Mouse (Mus musculus) frontal cortex, adult (tissue): ENCODE measurements around the gene Dgkq.
"Not testable (repeated sequence)": the region's sequence is repeated elsewhere in the genome, so short reads cannot be mapped to it uniquely, and the experiment has no call there.

Source experiments
- ATAC-seq: cut with Nextera tagmentation; 2 replicates; pipeline ENCODE4 v1.9.2; 2017; ENCODE audit warnings: mild to moderate bottlenecking, moderate library complexity, mixed read lengths; ENCODE audit not compliant: low TSS enrichment

Gene Dgkq

DNA sequence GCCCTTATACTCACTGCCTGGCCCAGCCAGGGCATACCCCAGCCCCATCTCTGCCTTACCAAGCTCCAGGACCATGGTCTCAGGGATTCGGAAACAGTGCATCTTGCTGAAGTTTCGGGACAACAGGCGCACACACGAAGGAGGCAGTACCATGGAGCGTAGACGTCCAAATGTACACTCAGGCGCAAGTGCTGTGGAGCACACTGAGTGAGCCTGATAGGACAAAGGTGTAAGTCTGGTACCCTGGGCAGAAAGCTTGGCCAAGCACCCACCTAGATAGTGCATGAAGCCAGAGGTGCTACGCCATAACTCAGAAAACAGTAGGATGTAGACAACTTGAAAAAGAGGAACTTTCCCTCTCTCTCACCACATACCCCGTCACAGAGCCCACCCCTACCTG, 14.1 kb downstream of the Dgkq start:
- no peak for ATAC-seq

DNA sequence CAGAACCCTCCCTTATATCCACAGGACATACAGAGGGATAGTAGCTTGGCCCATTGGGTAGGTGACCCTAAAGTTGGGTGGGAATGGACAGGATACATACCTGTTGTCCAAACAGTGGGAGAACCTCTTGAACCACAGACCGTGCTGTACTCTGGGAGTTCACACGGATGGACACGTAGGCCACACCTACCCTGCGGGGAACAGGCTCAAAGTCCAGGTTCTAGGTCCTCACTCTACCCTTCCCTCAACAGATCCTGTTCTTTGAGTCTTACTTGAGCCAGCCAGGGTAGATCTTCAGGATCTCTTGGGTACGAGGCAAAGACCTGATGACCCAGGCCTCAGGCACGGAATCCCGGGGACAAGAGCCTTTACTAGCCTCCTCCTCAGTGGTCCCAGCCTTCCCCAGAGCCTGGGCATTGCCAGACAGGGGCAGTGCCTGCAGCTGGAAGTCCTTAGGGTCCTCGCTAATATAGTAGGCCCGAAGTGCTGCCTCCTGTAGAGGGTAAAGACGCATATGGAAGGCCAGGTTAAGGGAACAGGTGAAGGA, 15.0 kb downstream of the Dgkq start:
- no peak for ATAC-seq

DNA sequence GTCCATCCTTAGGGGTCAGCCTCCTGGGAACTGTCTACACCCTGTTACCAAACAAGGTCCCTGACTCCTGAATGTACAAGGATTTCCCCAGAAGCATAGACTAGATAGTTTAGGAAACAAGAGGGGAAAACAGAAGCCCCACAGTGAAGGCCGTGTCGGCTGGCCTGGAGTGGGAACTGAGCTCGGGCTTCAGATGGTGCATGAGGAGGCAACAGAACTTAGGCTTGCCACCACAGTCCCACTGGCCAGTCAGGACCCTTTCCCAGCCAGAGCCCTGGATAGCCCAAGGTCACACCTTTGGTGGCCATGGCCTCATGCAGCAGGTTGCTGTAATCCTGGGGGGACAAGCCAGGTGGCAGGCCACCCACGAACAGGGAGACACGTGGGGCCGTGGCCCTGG, 16.1 kb downstream of the Dgkq start:
- no peak for ATAC-seq

DNA sequence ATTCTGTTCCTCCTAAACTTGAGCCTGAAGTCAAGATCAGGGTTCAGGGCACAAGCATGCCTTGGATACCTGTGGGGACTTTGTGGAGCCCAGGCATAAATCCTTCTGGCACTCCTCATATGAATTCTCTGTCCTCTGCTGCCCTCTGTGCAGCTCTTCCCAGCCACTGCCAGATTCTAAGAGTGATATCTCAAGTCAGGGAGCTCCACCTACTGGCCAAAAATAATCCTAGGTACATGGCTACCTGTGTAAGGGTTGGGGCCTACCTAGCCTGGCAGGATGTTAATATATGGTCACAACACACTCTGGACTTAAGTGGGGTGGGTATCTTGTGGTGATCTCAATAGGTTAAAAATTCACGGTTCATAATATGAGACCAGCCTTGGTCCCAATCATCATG, 17.6 kb downstream of the Dgkq start:
- ATAC-seq: peak; percentile 72

DNA sequence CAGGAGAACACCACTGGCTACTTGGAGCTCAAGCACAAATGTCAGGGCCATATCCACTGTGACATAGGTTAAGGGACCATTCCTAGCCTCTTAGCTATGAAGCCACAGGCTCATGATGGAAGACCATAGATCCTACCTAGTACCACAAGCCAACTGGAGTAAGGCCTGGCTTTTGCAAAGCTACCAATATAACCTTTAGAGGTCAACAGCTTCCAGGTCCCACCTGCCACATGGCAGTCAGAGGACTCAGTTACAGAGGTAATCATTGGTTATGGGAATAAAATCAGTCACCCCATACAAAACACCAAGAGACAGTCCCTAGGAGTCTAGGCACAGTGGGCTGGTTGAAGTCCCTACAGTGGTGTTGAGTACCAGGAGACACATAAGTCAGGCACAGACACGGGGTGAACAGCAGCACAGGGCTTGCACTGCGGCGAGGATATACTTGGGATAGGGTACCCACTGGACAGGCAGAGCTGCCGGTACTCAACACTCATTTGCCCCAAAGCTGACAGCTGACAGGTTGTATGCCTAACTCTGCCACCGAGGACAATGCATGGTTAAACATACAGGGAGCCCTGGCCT, 18.2 kb downstream of the Dgkq start:
- ATAC-seq: 0 out of 2 replicates have a peak, but pooled peaks have one; percentile 1

DNA sequence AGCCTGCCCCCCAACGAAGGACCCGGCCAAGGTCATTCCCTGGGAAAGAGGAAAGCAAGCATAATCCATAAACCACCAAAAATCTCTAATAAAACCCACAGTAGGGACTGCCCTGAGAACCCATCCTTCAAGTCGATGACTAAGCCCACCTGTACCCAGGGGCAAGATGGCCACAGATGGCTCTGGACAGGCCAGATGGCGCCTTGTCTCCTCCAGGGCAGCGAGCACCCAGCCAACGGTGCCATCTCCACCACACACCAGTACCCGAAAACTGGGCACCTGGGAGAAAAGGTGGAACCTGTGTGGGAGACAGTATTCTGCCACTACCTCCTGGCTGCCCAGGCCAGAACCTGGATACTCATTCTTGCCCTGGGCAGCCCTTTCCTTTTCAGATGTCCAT, 19.1 kb downstream of the Dgkq start:
- ATAC-seq: no peak

DNA sequence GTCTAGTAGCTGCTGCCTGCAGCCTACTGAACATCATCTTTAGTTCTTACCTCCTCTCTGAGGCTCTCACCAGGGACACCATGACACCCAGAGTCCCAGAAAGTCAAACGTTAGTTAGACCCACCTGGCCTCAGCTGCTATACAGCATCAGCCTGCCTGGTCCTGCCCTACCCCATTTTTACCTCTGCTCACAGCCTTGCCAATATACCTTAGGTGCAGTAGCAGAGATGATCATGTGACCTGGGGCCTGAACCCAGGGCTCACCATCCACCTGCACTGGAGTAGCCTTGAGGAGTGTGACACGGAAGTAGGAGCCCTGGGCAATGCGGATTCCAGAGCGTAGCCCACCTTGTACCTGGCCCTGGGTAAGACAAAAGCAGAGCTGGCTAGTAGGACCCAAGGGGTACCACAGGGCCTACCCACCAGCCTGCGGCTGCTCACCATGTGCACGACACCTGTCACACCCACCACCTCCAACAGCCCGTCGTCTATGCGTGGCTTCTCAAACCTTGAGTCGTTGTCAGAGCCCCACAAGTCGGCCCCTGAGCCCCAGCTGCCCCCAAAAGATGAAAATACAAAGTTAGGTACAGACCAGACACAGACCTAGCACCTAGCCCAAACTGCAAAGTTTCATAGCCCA, 20.4 kb downstream of the Dgkq start:
- ATAC-seq: no peak

DNA sequence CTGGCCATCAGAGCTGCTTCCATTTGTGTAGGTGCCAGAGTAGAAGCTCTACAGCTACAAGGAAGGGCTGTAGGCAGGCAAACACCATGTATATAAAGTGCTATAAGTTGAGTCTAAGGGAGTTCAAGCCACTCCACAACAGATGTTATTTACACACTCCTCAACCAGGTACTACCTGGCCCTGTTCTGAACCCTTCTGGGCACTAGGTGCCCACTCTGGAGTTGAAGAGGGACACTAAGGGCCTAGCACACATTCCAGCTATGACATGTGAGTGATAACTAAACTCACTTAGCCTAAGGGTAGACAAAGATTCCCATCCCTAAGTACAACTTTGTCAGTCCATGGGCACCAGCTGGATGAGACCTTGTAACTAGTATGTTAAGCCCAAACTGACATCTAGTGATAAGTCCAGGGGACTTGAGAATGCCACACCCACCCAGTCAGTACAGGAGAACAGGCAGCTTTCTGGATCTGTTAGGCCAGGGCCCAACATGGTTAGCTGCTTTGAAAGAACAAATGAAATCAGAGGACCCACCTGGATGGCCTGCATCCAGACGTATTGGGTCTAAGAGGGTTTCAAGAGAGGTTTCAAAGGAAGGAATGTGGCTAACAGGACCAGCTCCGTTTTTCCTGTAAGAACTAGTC, 21.5 kb downstream of the Dgkq start:
- ATAC-seq: no peak

DNA sequence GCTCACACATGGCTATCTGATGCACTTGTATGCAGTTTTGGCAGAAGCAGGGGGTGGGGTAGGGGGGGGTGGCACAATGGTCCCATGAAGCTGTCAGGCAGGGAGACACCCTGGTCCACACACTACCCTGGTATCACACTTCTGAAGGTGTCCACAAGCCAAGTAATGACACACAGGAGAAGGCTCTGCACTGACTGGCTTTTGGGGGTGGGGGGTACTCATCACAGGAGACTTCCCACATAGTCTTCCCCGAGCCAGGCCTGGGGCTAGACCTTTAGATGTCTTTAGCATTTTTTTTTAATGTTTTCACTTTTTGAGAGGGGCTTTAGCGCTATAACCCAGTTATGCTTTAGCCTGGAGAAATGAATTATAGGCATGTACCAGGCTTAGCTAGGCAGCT, 22.2 kb downstream of the Dgkq start:
- ATAC-seq: no peak

DNA sequence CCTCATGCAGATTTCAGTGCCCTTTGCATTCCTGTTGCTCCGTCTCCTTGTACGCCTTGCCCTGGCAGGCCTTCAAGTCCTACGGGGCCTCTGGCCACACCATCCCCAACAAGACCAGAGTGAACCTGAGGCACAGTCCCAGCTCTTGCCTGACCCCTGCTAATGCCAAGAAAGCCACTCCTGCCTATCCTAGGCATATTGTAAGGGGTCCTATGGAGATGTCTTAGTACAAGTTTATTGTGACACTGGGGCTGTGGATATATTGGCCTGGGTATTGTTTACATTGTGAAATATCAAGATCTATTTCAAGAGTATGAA, 23.2 kb downstream of the Dgkq start:
- no peak; the same call in 1 of the 2 replicates for ATAC-seq

DNA sequence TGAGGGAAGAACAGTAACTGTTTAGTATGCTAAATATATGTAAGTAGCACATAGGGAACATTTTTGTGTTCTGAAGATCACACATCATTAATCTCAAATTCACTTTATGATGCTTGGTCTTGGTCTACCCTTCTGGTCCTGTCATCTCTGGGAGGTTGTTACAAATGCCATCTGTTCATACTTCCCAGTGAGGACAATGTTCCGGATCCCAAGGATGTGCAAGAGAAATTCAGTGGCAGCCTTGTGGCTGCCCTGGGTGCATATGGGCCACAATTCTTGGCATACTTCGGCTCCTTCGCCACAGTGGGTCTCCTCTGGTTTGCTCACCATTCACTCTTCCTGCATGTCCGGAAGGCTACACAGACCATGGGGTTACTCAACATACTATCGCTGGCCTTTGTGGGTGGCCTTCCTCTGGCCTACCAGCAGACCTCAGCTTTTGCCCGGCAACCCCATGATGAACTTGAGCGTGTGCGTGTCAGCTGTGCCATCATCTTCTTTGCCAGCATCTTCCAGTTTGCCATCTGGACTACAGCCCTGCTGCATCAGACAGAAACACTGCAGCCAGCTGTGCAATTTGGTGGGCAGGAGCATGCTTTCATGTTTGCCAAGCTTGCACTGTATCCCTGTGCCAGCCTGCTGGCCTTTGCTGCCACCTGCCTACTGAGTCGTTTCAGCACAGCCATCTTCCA, 23.7 kb downstream of the Dgkq start:
- peak; percentile 48 for ATAC-seq

DNA sequence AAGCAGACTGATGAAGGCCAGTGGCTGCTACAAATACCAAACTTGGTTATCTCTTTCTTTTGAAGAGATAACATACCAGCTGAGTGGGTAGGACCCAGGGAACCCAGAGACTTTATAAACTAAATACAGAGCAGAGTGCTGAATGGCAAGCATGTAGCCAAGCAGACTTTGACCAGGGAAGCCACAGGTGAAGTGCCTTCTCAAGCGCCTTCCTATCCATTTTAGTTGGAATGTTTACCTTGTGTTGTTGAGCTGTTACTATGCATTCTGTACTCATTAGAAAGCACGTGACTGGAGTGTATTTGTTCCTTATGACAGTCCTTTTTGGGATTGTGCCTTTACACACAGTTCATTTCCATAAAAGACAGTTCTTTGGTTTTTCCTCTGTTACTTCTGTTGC, 25.8 kb downstream of the Dgkq start:
- no peak for ATAC-seq

DNA sequence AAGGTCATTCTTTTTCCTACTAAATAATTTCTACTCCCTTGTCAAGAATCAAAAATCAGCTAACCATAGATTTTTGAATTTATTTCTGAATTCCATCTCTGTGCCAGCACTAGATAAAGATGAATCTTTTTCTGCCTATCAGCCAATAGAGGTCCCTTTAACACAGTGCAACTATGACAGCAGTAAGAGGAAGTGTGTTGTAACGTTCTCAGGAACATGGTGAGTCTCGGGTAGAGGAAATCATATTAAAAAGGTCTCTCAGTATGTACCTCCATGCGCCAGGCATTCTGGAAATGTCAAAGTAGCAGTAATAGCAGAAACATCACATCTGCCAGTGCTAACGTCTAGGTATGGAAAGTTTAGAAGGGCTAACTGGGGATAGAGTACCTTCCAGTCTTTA, 33.3 kb downstream of the Dgkq start:
- ATAC-seq: no peak

DNA sequence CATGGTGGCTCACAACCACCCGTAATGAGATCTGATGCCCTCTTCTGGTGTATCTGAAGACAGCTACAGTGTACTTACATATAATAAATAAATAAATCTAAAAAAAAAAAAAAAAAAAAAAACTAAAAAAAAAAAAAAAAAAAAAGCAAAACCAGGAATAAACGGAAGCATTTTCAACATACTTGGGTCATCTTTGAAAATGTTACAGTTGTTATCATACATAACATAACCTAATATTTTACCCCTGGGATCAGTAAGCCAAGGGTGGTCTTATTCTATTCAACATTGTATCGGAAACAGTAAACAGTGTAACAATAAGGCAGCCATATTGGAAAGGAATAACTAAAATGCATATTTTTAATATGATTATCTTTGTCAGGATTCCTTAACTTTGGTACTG, 35.4 kb downstream of the Dgkq start:
- ATAC-seq: not testable (repeated sequence)

DNA sequence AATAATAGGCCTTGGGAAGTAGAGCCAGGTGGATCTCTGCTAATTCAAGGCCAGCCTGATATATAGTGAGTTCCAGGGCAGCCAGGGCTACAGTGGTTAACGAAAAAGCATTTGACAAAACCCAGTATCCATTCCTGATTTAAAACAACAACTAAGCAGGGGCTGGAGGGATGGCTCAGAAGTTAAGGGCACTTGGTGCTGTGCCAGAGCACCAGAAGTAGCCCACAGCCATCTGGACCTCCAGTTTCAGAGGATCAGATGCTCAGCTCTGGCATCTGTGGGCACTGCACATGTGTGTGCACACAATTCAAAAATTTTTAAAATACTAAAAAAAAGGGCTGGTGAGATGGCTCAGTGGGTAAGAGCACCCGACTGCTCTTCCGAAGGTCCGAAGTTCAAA, 35.8 kb downstream of the Dgkq start:
- ATAC-seq: no peak

DNA sequence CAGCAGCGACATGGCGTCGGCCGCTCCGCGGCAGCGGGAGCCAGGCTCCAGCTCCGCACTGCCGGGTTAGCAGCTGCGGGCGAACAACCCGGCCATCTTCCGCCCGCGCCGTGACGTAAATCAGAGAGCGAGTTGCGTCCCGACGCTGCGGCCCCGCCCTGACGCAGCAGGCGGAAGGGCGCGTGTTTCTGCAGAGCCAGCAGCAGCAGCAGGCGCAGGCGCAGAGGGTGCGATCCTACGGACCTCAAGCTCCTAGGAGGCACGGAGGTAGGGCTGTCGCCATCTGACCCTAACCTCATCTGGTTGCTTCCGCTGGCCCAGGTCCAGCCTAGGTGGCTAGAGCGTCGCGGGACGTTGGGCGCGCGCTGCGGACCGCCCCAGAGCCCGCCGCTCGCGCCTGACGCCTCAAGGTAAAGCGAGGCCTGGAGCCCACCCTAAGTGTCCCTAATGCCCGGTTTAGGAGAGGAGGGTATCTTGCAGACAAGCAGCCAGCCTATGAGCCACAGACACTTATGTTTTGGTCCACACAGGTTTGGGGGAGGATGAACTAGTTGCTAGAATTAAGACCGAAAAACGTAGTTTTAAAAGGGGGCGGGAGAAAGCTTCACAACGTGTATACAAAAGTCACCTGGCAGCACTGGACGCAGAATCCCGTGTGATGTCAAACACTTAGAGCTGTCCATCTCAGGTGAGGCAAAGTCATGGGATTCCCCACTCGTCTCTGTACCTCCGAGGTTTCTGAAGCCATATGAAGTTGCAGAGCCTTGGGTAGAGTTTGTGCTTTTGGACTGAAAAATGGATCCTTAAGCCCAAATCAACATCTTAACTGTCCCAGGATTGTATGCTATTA, 39.6 kb downstream of the Dgkq start, which contains the start of the genes Gak and Tmem175:
TSS of gene Gak (minus strand) at position 122 of the 850 bp plus-strand sequence.
TSS of gene Tmem175 (plus strand) at position 137 of the 850 bp plus-strand sequence.
- ATAC-seq: peak; percentile 97

DNA sequence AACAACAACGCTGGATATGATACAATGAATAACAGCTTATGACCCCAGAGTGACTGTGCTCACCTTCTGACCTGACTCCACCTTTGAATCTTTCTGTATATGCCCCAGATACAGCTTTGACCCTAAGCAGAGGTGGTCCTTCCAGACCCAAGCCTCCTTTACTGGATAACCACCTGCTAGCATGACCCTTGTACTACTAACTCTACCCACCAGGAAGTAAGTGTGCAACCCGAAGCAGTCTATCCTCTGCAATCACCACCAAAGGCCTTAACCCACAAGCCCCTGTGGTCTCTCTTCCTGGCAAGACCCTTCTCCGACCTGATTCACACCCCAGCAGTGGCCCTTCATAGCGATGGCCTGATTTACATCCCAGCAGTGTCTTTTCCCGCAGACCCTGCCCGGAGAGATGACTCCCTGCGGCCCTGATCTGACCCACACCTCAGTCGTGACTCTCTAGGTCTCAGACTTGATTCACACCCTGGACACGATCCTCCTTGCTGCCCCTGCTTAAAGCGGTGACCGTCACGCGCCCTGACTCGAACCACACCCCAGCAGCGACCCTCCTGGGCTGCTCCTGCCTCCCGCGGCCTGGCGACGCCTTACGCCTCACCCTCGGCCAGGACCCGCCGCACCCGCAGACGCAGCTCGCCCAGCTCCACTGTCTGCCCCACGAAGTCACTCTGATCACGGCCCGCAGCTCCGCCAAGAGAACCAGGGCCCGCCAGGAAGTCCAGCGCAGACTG, 40.4 kb downstream of the Dgkq start:
- ATAC-seq: peak; percentile 72

DNA sequence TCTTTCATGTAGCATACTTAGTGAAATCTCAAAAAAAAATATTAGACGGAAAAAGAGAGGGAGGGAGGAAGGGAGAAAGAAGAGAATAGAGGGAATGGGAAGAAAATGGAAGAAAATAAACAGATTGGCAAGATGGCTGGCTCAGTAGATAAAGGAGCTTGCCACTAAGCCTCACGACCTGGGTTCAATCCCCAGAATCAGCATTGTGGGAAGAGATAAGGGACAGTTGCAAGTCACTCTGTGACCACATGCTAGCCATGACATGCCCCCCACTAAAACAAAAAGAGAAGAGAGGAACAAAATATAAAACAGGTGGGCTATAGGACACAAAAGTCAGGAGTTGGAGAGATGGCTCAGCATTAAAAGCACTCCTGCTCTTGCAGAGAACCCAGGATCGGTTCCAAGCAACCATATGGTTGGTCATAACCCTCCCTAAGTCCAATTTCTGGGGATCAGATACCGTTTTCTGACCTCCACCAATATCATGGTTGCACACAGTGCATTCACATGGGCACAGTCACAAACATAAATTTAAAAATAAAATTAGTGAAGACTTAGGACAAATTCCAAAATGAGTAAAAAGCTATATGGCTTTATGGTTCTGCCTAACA, 43.3 kb downstream of the Dgkq start:
- ATAC-seq: no peak

DNA sequence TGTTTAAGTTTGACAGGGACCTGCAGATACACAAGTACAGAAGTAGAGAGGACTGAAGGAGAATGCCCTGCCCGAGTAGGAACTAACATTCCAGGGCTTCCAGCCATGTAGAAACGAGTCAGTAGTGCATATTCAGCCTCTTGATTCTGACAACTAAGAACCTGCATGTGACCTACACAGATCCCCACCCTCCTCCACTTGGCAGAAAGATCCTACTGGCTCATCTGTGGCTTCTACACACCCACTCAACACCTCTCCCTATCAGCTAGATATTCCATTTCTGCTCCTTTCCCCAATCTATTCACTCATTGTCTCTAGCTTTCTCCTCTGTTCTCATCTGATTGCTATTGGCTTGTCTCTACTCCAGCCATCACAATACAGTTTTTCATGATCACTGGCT, 47.6 kb downstream of the Dgkq start:
- peak; percentile 86 for ATAC-seq

DNA sequence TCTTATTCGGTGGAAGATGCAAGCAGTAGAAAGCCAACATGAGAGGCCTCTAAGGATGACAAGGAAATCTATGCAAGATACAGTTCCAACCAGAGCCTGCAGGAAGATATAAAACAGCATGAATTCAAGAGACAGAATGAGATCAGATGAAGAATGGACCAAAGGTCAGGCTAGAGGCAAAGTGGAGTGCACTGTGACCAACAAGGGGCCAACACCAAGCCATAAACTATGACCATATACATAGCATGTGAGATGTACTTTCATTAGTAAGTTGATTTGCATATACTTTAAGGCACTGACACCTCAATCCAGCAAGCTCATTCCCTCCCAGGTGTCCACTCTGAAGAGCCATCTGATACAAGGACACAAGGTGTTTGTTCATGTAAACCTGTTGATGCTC, 59.0 kb downstream of the Dgkq start:
- no peak for ATAC-seq
